Mouse (Mus musculus) layer of hippocampus, adult 8-10 months (tissue): ENCODE results near the gene Qsox1. TPM values are rescaled to one million over a fixed set of nuclear protein-coding genes. Genes with fewer than 3 reads are reported as not detected.
A peak's percentile ranks its signal among the peaks of the same experiment; 100 is the strongest.

ENCODE experiments used
- DNase-seq, 2 experiments: peaks; one replicate each; pipeline ENCODE4 v3.0.0; 2022; ENCODE audit warnings: low spot score in 2 of 2
- total RNA-seq, 4 experiments: library from RNA; stranded (reverse); gene quantifications; 2 replicates each; pipeline ENCODE4 v1.2.4; 2022

Qsox1 gene
- 10 to 100 TPM; 34.1 to 39.3 (median 36.6) TPM for total RNA-seq

GRCm38 (mm10) chr1:155812581-155813499 lies at the start of gene Qsox1:
TSS of gene Qsox1 (minus strand) at chr1:155812889.
- peak; percentile 55 to 73 for DNase-seq

- peak in 1 of 2 experiments; percentile 6 for DNase-seq
These were observed 42.4 kb upstream of the Qsox1 start for GRCm38 (mm10) chr1:155854926-155855702.

- DNase-seq = no peak
These were observed 40.3 kb upstream of the Qsox1 start for GRCm38 (mm10) chr1:155853009-155853408.

- no peak for DNase-seq
These were observed 31.5 kb upstream of the Qsox1 start for GRCm38 (mm10) chr1:155844235-155844634.

- no peak for DNase-seq
These were observed 30.8 kb upstream of the Qsox1 start for GRCm38 (mm10) chr1:155843538-155843937.

- no peak for DNase-seq
These were observed 23.0 kb upstream of the Qsox1 start for GRCm38 (mm10) chr1:155835667-155836066.

GRCm38 (mm10) chr1:155833610-155834009 lies 20.9 kb upstream of the Qsox1 start:
- no peak for DNase-seq

GRCm38 (mm10) chr1:155831958-155832357 lies 19.3 kb upstream of the Qsox1 start:
- DNase-seq = no peak

GRCm38 (mm10) chr1:155830861-155831260 lies 18.2 kb upstream of the Qsox1 start:
- DNase-seq = no peak

GRCm38 (mm10) chr1:155827703-155828295 lies 15.1 kb upstream of the Qsox1 start:
- DNase-seq = no peak

- DNase-seq = no peak
These were observed 14.2 kb upstream of the Qsox1 start for GRCm38 (mm10) chr1:155826803-155827395.

- no peak for DNase-seq
These were observed 13.4 kb upstream of the Qsox1 start for GRCm38 (mm10) chr1:155825940-155826716.

GRCm38 (mm10) chr1:155820646-155821045 lies 8.0 kb upstream of the Qsox1 start:
- no peak for DNase-seq

GRCm38 (mm10) chr1:155816167-155816566 lies 3.5 kb upstream of the Qsox1 start:
- DNase-seq = no peak

GRCm38 (mm10) chr1:155811995-155812580 lies 601 bp downstream of the Qsox1 start:
- DNase-seq = no peak

- no peak for DNase-seq
These were observed 2.1 kb downstream of the Qsox1 start for GRCm38 (mm10) chr1:155810616-155811015.

- DNase-seq = no peak
These were observed 2.8 kb downstream of the Qsox1 start for GRCm38 (mm10) chr1:155809706-155810442.

GRCm38 (mm10) chr1:155808261-155808660 lies 4.4 kb downstream of the Qsox1 start:
- no peak for DNase-seq

GRCm38 (mm10) chr1:155805607-155806006 lies 7.1 kb downstream of the Qsox1 start:
- DNase-seq = no peak
